Mouse (Mus musculus) layer of hippocampus, postnatal 10 days (tissue): ENCODE measurements around the gene Crx. TPM values are rescaled to one million over a fixed set of nuclear protein-coding genes. Genes with fewer than 3 reads are reported as not detected.

Source experiments
- DNase-seq, 2 experiments: peaks; one replicate each; pipeline ENCODE4 v3.0.0; 2021; ENCODE audit warnings: low spot score in 2 of 2
- total RNA-seq, 2 experiments: library from RNA; stranded (reverse); gene quantifications; 2 replicates each; pipeline ENCODE4 v1.2.3; 2021

Gene Crx
- total RNA-seq, 2 experiments from 2014 or later: not detected

DNA sequence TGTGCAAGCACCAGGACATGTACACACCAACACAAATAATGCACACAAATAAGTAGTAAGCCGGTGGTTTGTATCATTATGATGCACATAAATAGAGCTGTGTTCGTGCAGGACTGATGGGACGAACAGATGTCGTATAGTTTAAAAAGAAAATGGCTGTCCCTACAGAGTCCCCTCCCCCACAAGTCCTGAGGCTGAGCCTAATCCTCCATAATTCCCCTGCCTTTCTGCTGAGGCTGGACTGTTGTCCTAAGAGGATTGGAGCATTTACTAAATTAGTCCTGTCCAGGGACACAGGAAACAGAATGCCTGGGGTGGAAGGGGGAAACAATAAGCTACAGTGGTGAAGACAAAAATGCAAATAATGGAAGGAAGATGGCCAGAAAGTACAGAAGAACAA, 15.7 kb downstream of the Crx start:
- DNase-seq: no peak

DNA sequence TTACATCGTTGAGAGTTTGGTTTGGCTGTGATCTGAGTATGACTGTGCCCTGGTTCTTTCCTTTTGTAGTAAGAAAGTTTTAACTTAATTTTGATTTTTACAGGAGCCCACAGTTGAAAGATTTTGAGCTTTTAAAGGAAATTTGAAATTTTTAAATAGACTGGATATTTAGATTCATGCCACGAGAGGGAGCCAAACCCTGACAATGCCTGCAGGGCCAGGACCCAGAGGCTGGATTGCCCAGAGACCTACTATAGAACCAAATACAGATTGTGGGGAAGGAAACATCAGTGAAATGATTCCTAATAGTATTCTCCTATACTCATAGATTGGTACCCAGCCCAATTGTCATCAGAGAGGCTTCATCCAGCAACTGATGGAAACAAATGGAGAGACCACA, 20.1 kb downstream of the Crx start:
- DNase-seq: no peak

DNA sequence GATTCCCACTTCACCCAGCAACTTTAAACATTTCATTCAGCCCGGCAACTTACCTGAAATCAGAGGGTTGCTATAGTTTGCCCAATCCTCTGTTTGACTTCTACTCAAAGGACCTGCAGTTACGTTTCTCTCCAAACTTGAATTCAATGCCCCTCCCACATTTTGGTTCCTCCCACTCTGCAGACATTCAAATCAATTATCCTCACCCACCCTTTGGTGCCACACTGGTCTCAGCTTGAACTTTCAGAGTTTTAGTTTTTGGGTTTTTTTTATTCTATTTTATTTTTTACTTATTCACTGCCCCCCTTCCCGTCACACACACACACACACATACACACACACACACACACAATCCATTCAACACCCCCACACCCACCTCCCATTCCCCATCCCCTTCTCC, 40.2 kb downstream of the Crx start, which contains the start of gene Obox6:
Gene Obox6, minus strand, starts transcription at position 101 of the 400 bp plus-strand sequence.
- DNase-seq: no peak

Other genes with a start within 250 kb of the Crx start
- not detected for gene Obox3, start 240.1 kb downstream of the Crx start, total RNA-seq
- gene Obox5, start 129.8 kb downstream of the Crx start, total RNA-seq: not detected
- not detected for gene Obox6, start 40.3 kb downstream of the Crx start, total RNA-seq
- gene Crxos, start 2.6 kb upstream of the Crx start, total RNA-seq: under 1 TPM in 1 of 2 experiments, not detected in 1; 0.23 TPM
- gene Selenow, start 42.4 kb upstream of the Crx start, total RNA-seq: 1,000 to 10,000 TPM; 1,327 to 1,522 TPM
- gene Nop53, start 66.1 kb upstream of the Crx start, total RNA-seq: 100 to 1,000 TPM; 126 to 135 TPM
- 10 to 100 TPM in 1 of 2 experiments, 1 to 10 TPM in 1; 8.6 to 14.0 TPM for gene Ehd2, start 87.6 kb upstream of the Crx start, total RNA-seq
- gene Bicra, start 168.0 kb upstream of the Crx start, total RNA-seq: 10 to 100 TPM; 19.3 to 21.1 TPM
- gene Zfp541, start 181.8 kb upstream of the Crx start, total RNA-seq: under 1 TPM; 0.40 to 0.43 TPM
- gene Napa, start 218.5 kb upstream of the Crx start, total RNA-seq: 100 to 1,000 TPM; 191 to 195 TPM
- gene Kptn, start 239.9 kb upstream of the Crx start, total RNA-seq: 10 to 100 TPM; 33.3 to 39.1 TPM
- gene Slc8a2, start 249.9 kb upstream of the Crx start, total RNA-seq: 100 to 1,000 TPM; 282 to 292 TPM